Comparison of ENCODE assay signal across 8 mouse cellular contexts in genomic region chr9:114418187-114418586, GRCm38 (mm10). TPM values are rescaled to one million over a fixed set of nuclear protein-coding genes. Genes with fewer than 3 reads are reported as not detected.
A peak's percentile ranks its signal among the peaks of the same experiment; 100 is the strongest.
DNase-seq lines count a peak whose midpoint lies in the region; ATAC-seq and TF ChIP-seq lines count a peak whose summit lies in the region.

No protein-coding gene starts in this region.

- WGBS in hindbrain, embryonic 14.5 days = 94% methylated on average over 6 of the region's 7 CpGs
- WGBS in hindbrain, embryonic 16.5 days = 81% methylated on average over 7 of the region's 7 CpGs
- 69% methylated on average over 7 of the region's 7 CpGs for WGBS in embryonic facial prominence, embryonic 10.5 days
- 79% methylated on average over 7 of the region's 7 CpGs for WGBS in lung, embryonic 14.5 days
- 91% methylated on average over 7 of the region's 7 CpGs for WGBS in heart, embryonic 11.5 days (ENCODE audit: insufficient replicate concordance)

- no peak overlapping the region for H3ac ChIP-seq in C2C12 (ENCODE audit: control insufficient read depth, insufficient read length, low read depth)

- no peak overlapping the region for H3K27ac ChIP-seq in hindbrain, embryonic 14.5 days
- H3K27ac ChIP-seq in hindbrain, embryonic 16.5 days (ENCODE audit: low read depth, low read length) = no peak overlapping the region
- no peak overlapping the region for H3K27ac ChIP-seq in embryonic facial prominence, embryonic 10.5 days (replicated peaks)
- H3K27ac ChIP-seq in lung, embryonic 14.5 days (ENCODE audit: low read depth) = no peak overlapping the region
- no peak overlapping the region for H3K27ac ChIP-seq in heart, embryonic 11.5 days (ENCODE audit: low read depth, low read length)

- DNase-seq in hindbrain, embryonic 14.5 days (ENCODE audit: low spot score) = peak; percentile 29
- peak; percentile 63 for DNase-seq in NIH3T3 (ENCODE audit: low read depth)
- peak; percentile 64 for DNase-seq in embryonic facial prominence, embryonic 10.5 days (ENCODE audit: low spot score)
- DNase-seq in lung, embryonic 14.5 days = peak; percentile 86
- peak; percentile 79 for DNase-seq in thymus, postnatal 0 days (ENCODE audit: low spot score)

- no peaks in the 10 kb centered on the region for H3K79me3 ChIP-seq in C2C12 (ENCODE audit: low read depth)

- no peaks in the 10 kb centered on the region for H3K27me3 ChIP-seq in hindbrain, embryonic 14.5 days (ENCODE audit: control insufficient read depth, insufficient read depth, low read length)
- H3K27me3 ChIP-seq in hindbrain, embryonic 16.5 days (replicated peaks; ENCODE audit: control insufficient read depth, insufficient read depth, low read length) = no peaks in the 10 kb centered on the region
- no peaks in the 10 kb centered on the region for H3K27me3 ChIP-seq in C2C12 (ENCODE audit: control insufficient read depth, insufficient read depth, insufficient read length)
- no peaks in the 10 kb centered on the region for H3K27me3 ChIP-seq in embryonic facial prominence, embryonic 10.5 days (replicated peaks; ENCODE audit: low read depth, poor library complexity, severe bottlenecking)
- H3K27me3 ChIP-seq in lung, embryonic 14.5 days (ENCODE audit: insufficient read depth, low read length) = no peaks in the 10 kb centered on the region
- H3K27me3 ChIP-seq in heart, embryonic 11.5 days (ENCODE audit: control insufficient read depth, insufficient read depth, low read length) = no peaks in the 10 kb centered on the region

- H3K4me1 ChIP-seq in hindbrain, embryonic 14.5 days (replicated peaks; ENCODE audit: control insufficient read depth, insufficient read depth, low read length) = no peaks in the 10 kb centered on the region
- H3K4me1 ChIP-seq in hindbrain, embryonic 16.5 days (ENCODE audit: control insufficient read depth, insufficient read depth, low read depth, low read length) = no peaks in the 10 kb centered on the region
- H3K4me1 ChIP-seq in embryonic facial prominence, embryonic 10.5 days = no peaks in the 10 kb centered on the region; the same call in 1 of the 2 replicates
- H3K4me1 ChIP-seq in lung, embryonic 14.5 days (ENCODE audit: insufficient read depth) = no peaks in the 10 kb centered on the region
- H3K4me1 ChIP-seq in heart, embryonic 11.5 days (ENCODE audit: control insufficient read depth, insufficient read depth, low read length) = no peaks in the 10 kb centered on the region

- no peak overlapping the region for H3K4me3 ChIP-seq in hindbrain, embryonic 14.5 days (replicated peaks; ENCODE audit: low read length)
- no peak overlapping the region for H3K4me3 ChIP-seq in hindbrain, embryonic 16.5 days (ENCODE audit: low read length)
- no peak overlapping the region for H3K4me3 ChIP-seq in C2C12 (ENCODE audit: insufficient read depth, poor library complexity, severe bottlenecking)
- H3K4me3 ChIP-seq in embryonic facial prominence, embryonic 10.5 days = no peak overlapping the region
- no peak overlapping the region for H3K4me3 ChIP-seq in lung, embryonic 14.5 days (ENCODE audit: low read depth, low read length)
- no peak overlapping the region for H3K4me3 ChIP-seq in heart, embryonic 11.5 days (ENCODE audit: low read depth, low read length)

- no peaks in the 10 kb centered on the region for H3K79me2 ChIP-seq in C2C12 (ENCODE audit: control insufficient read depth, insufficient read depth)

- peak; percentile 26 for TF ChIP-seq CTCF in C2C12 (IDR thresholded peaks at IDR 0.05; ENCODE audit: control insufficient read depth, insufficient read depth, insufficient read length)
- peak; percentile 74 for TF ChIP-seq CTCF in lung, embryonic 14.5 days (IDR thresholded peaks at IDR 0.05; ENCODE audit: low read depth)

- H3K9me3 ChIP-seq in hindbrain, embryonic 14.5 days (ENCODE audit: control insufficient read depth, low read length) = no peaks in the 10 kb centered on the region
- H3K9me3 ChIP-seq in hindbrain, embryonic 16.5 days (ENCODE audit: control insufficient read depth, low read length) = no peaks in the 10 kb centered on the region
- H3K9me3 ChIP-seq in embryonic facial prominence, embryonic 10.5 days = no peaks in the 10 kb centered on the region
- no peaks in the 10 kb centered on the region for H3K9me3 ChIP-seq in lung, embryonic 14.5 days (ENCODE audit: low read depth, low read length)
- no peaks in the 10 kb centered on the region for H3K9me3 ChIP-seq in heart, embryonic 11.5 days (replicated peaks; ENCODE audit: control insufficient read depth, low read length)

- no peak overlapping the region for H3K4me2 ChIP-seq in hindbrain, embryonic 14.5 days (replicated peaks)
- H3K4me2 ChIP-seq in hindbrain, embryonic 16.5 days (ENCODE audit: low read length) = no peak overlapping the region
- no peak overlapping the region for H3K4me2 ChIP-seq in lung, embryonic 14.5 days
- no peak overlapping the region for H3K4me2 ChIP-seq in heart, embryonic 11.5 days

- ATAC-seq in hindbrain, embryonic 14.5 days (ENCODE audit: low FRiP score) = no peak
- no peak for ATAC-seq in hindbrain, embryonic 16.5 days
- ATAC-seq in lung, embryonic 14.5 days (ENCODE audit: insufficient read depth) = no peak
- no peak for ATAC-seq in heart, embryonic 11.5 days (replicated peaks; ENCODE audit: insufficient number of reproducible peaks, low FRiP score, low TSS enrichment)

- H3K36me3 ChIP-seq in hindbrain, embryonic 14.5 days (replicated peaks; ENCODE audit: control insufficient read depth, insufficient read depth) = peaks cover 3% of the 10 kb centered on the region
- peaks cover 5% of the 10 kb centered on the region; the same call in 1 of the 2 replicates for H3K36me3 ChIP-seq in hindbrain, embryonic 16.5 days (ENCODE audit: control insufficient read depth, insufficient read depth, low read length)
- H3K36me3 ChIP-seq in C2C12 (ENCODE audit: control insufficient read depth, insufficient read depth) = no peaks in the 10 kb centered on the region
- H3K36me3 ChIP-seq in embryonic facial prominence, embryonic 10.5 days (replicated peaks) = peaks cover 23% of the 10 kb centered on the region
- peaks cover 4% of the 10 kb centered on the region; the same call in 1 of the 2 replicates for H3K36me3 ChIP-seq in lung, embryonic 14.5 days (ENCODE audit: insufficient read depth)
- H3K36me3 ChIP-seq in heart, embryonic 11.5 days (ENCODE audit: control insufficient read depth, insufficient read depth, low read length) = peaks cover 2% of the 10 kb centered on the region; the same call in 1 of the 2 replicates

- no peak overlapping the region for H3K9ac ChIP-seq in hindbrain, embryonic 14.5 days
- H3K9ac ChIP-seq in hindbrain, embryonic 16.5 days (ENCODE audit: low read depth, low read length) = no peak overlapping the region
- H3K9ac ChIP-seq in lung, embryonic 14.5 days = no peak overlapping the region
- H3K9ac ChIP-seq in heart, embryonic 11.5 days (ENCODE audit: low read depth, low read length) = no peak overlapping the region

TF ChIP-seq in C2C12, 6 proteins besides CTCF, POLR2A, EP300 and RAD21:
- TF ChIP-seq MYOG (IDR thresholded peaks at IDR 0.05; ENCODE audit: control insufficient read depth, extremely low read depth, insufficient read length) = no peak
- no peak for TF ChIP-seq MAX (IDR thresholded peaks at IDR 0.05)
- TF ChIP-seq USF1 (IDR thresholded peaks at IDR 0.05; ENCODE audit: low read depth) = no peak
- no peak for TF ChIP-seq CEBPB (IDR thresholded peaks at IDR 0.05; ENCODE audit: low read depth)
- no peak for TF ChIP-seq FOSL1 (IDR thresholded peaks at IDR 0.05; ENCODE audit: insufficient read depth, low read length, poor library complexity, severe bottlenecking)
- no peak for TF ChIP-seq MYOD1 (IDR thresholded peaks at IDR 0.05; ENCODE audit: control insufficient read depth, insufficient read length, low read depth)

RNA-seq across cellular contexts. Expression of gene Tmppe, which starts 17.3 kb away (rescaled TPM):
- 3.9 and 4.0 TPM in 2 replicates for polyA plus RNA-seq in hindbrain, embryonic 14.5 days (2014; fragmentation: Nextera tagmentation; extraction: Ambion mirVana)
- 10.5 and 10.6 TPM in 2 replicates for polyA plus RNA-seq in hindbrain, embryonic 16.5 days (2015; fragmentation: Nextera tagmentation; extraction: Ambion mirVana)
- 2.5 TPM for polyA plus RNA-seq in C2C12 (2012; fragmentation: generic; extraction: Trizol)
- 11.8 and 14.1 TPM in 2 replicates for polyA plus RNA-seq in embryonic facial prominence, embryonic 10.5 days (2016; fragmentation: Nextera tagmentation; extraction: Ambion mirVana)
- 4.0 and 4.1 TPM in 2 replicates for polyA plus RNA-seq in lung, embryonic 14.5 days (2014; fragmentation: Nextera tagmentation; extraction: Ambion mirVana)
- 9.1 and 9.6 TPM in 2 replicates for polyA plus RNA-seq in thymus, postnatal 0 days (2015; fragmentation: Nextera tagmentation; extraction: Ambion mirVana)
- polyA plus RNA-seq in heart, embryonic 11.5 days (2014; fragmentation: Nextera tagmentation; extraction: Ambion mirVana) = 4.3 and 6.3 TPM in 2 replicates

RNA-seq across cellular contexts. Expression of gene Glb1, which starts 17.3 kb away (rescaled TPM):
- 36.2 and 38.9 TPM in 2 replicates for polyA plus RNA-seq in hindbrain, embryonic 14.5 days (2014; fragmentation: Nextera tagmentation; extraction: Ambion mirVana)
- polyA plus RNA-seq in hindbrain, embryonic 16.5 days (2015; fragmentation: Nextera tagmentation; extraction: Ambion mirVana) = 37.5 and 40.1 TPM in 2 replicates
- polyA plus RNA-seq in C2C12 (2012; fragmentation: generic; extraction: Trizol) = 21.1 TPM
- polyA plus RNA-seq in embryonic facial prominence, embryonic 10.5 days (2016; fragmentation: Nextera tagmentation; extraction: Ambion mirVana) = 22.0 and 22.8 TPM in 2 replicates
- 41.9 and 43.5 TPM in 2 replicates for polyA plus RNA-seq in lung, embryonic 14.5 days (2014; fragmentation: Nextera tagmentation; extraction: Ambion mirVana)
- 34.7 and 35.0 TPM in 2 replicates for polyA plus RNA-seq in thymus, postnatal 0 days (2015; fragmentation: Nextera tagmentation; extraction: Ambion mirVana)
- 39.6 and 46.2 TPM in 2 replicates for polyA plus RNA-seq in heart, embryonic 11.5 days (2014; fragmentation: Nextera tagmentation; extraction: Ambion mirVana)

RNA-seq across cellular contexts. Expression of gene Crtap, which starts 27.7 kb away (rescaled TPM):
- 30.7 and 31.6 TPM in 2 replicates for polyA plus RNA-seq in hindbrain, embryonic 14.5 days (2014; fragmentation: Nextera tagmentation; extraction: Ambion mirVana)
- polyA plus RNA-seq in hindbrain, embryonic 16.5 days (2015; fragmentation: Nextera tagmentation; extraction: Ambion mirVana) = 31.5 and 34.6 TPM in 2 replicates
- 116 TPM for polyA plus RNA-seq in C2C12 (2012; fragmentation: generic; extraction: Trizol)
- polyA plus RNA-seq in embryonic facial prominence, embryonic 10.5 days (2016; fragmentation: Nextera tagmentation; extraction: Ambion mirVana) = 44.4 and 52.2 TPM in 2 replicates
- polyA plus RNA-seq in lung, embryonic 14.5 days (2014; fragmentation: Nextera tagmentation; extraction: Ambion mirVana) = 156 and 163 TPM in 2 replicates
- 28.3 and 29.5 TPM in 2 replicates for polyA plus RNA-seq in thymus, postnatal 0 days (2015; fragmentation: Nextera tagmentation; extraction: Ambion mirVana)
- 129 and 138 TPM in 2 replicates for polyA plus RNA-seq in heart, embryonic 11.5 days (2014; fragmentation: Nextera tagmentation; extraction: Ambion mirVana)

Comparison
In these comparisons a context has a peak if more than half of its experiments do, and no peak if none do; other contexts are left out.
1. DNase-seq: peak in every context shown above with its lines; median percentile 86 in lung, embryonic 14.5 days; 79 in thymus, postnatal 0 days; 64 in embryonic facial prominence, embryonic 10.5 days; 63 in NIH3T3; 29 in hindbrain, embryonic 14.5 days.